Mouse (Mus musculus) left cerebral cortex, postnatal 14 days (tissue): ENCODE results near the gene St6galnac6. TPM values are rescaled to one million over a fixed set of nuclear protein-coding genes. Genes with fewer than 3 reads are reported as not detected.

Experiments
- DNase-seq, 2 experiments: peaks; one replicate each; pipeline ENCODE4 v3.0.0; 2021 to 2022; ENCODE audit warnings: low spot score in 2 of 2, mixed read lengths in 1 of 2
- intact Hi-C: fragments of 180-260 bp; cut with DNase I; formaldehyde crosslinking; loops from one replicate; pipeline ENCODE4 v1.15.1; 2025
- microRNA-seq, 2 experiments: library from miRNA; unstranded; fragments of <30 nt; microRNA quantifications; one replicate each; pipeline ENCODE4 v1.2.0; 2022
- total RNA-seq, 2 experiments: library from RNA; stranded (reverse); gene quantifications; 2 replicates each; pipeline ENCODE4 v1.2.3; 2021

The St6galnac6 gene
- total RNA-seq, 2 experiments from 2014 or later = 110 to 114 TPM

GRCm38 (mm10) chr2:32654743-32655393 is 55.4 kb downstream of the St6galnac6 start:
- no peak for DNase-seq
- intact Hi-C loops = no loop called here

GRCm38 (mm10) chr2:32655394-32655744 is 55.9 kb downstream of the St6galnac6 start:
- intact Hi-C loops = no loop called here
- DNase-seq = no peak

GRCm38 (mm10) chr2:32655826-32656225 is 56.3 kb downstream of the St6galnac6 start:
- intact Hi-C loops = no loop called here
- no peak for DNase-seq

GRCm38 (mm10) chr2:32658873-32659272 is 59.4 kb downstream of the St6galnac6 start:
- no peak for DNase-seq
- intact Hi-C loops = no loop called here

- intact Hi-C loops = no loop called here
- no peak for DNase-seq
Measured at GRCm38 (mm10) chr2:32661509-32662107, 62.1 kb downstream of the St6galnac6 start.

GRCm38 (mm10) chr2:32662291-32662690 is 62.8 kb downstream of the St6galnac6 start:
- no peak for DNase-seq
- intact Hi-C loops = no loop called here

GRCm38 (mm10) chr2:32665345-32665744 is 65.8 kb downstream of the St6galnac6 start:
- intact Hi-C loops = no loop called here
- no peak for DNase-seq

- intact Hi-C loops = no loop called here
- DNase-seq = no peak
Measured at GRCm38 (mm10) chr2:32665853-32666252, 66.3 kb downstream of the St6galnac6 start.

GRCm38 (mm10) chr2:32667775-32668174 is 68.3 kb downstream of the St6galnac6 start:
- DNase-seq = no peak
- intact Hi-C loops = no loop called here

GRCm38 (mm10) chr2:32668176-32668575 is 68.7 kb downstream of the St6galnac6 start:
- intact Hi-C loops = no loop called here

GRCm38 (mm10) chr2:32669876-32670275 is 70.4 kb downstream of the St6galnac6 start:
- no peak for DNase-seq
- intact Hi-C loops = no loop called here

More at GRCm38 (mm10) chr2:32668176-32668575, 68.7 kb downstream of the St6galnac6 start:
- DNase-seq = no peak

Small RNA genes within 50 kb of the gene (microRNA-seq; reads per million reads assigned to microRNA genes)
- gene Mir1954 = 0 reads per million in 2 experiments

Other genes starting within 250 kb of the St6galnac6 start
- gene Ciz1, start 247.4 kb upstream of the St6galnac6 start, total RNA-seq = 10 to 100 TPM; 69.5 to 79.0 TPM
- 1,000 to 10,000 TPM; 1,093 to 1,153 TPM for gene Dnm1, start 246.4 kb upstream of the St6galnac6 start, total RNA-seq
- 100 to 1,000 TPM; 265 to 282 TPM for gene 1110008P14Rik, start 217.8 kb upstream of the St6galnac6 start, total RNA-seq
- gene Lcn2, start 211.5 kb upstream of the St6galnac6 start, total RNA-seq = 1 to 10 TPM; 1.5 to 2.6 TPM
- 10 to 100 TPM; 43.5 to 48.3 TPM for gene Ptges2, start 203.8 kb upstream of the St6galnac6 start, total RNA-seq
- 1 to 10 TPM; 4.0 to 4.1 TPM for gene Naif1, start 149.3 kb upstream of the St6galnac6 start, total RNA-seq
- gene Slc25a25, start 148.3 kb upstream of the St6galnac6 start, total RNA-seq = 10 to 100 TPM; 52.1 to 55.4 TPM
- gene Fam102a, start 64.4 kb upstream of the St6galnac6 start, total RNA-seq = 10 to 100 TPM; 35.2 to 44.4 TPM
- 10 to 100 TPM; 78.7 to 86.3 TPM for gene Dpm2, start 28.9 kb upstream of the St6galnac6 start, total RNA-seq
- 10 to 100 TPM; 12.7 to 14.3 TPM for gene Pip5kl1, start 24.9 kb upstream of the St6galnac6 start, total RNA-seq
- 1 to 10 TPM in 1 of 2 experiments, under 1 TPM in 1; 0.86 to 1.1 TPM for gene 9430097D07Rik, start 24.0 kb upstream of the St6galnac6 start, total RNA-seq
- gene St6galnac4, start 12.6 kb upstream of the St6galnac6 start, total RNA-seq = 10 to 100 TPM; 36.2 to 38.4 TPM
- 100 to 1,000 TPM; 162 to 164 TPM for gene Ak1, start 22.0 kb downstream of the St6galnac6 start, total RNA-seq
- 10 to 100 TPM; 30.7 to 34.5 TPM for gene Eng, start 46.9 kb downstream of the St6galnac6 start, total RNA-seq
- gene Fpgs, start 104.4 kb downstream of the St6galnac6 start, total RNA-seq = 10 to 100 TPM in 1 of 2 experiments, 1 to 10 TPM in 1; 9.5 to 10.1 TPM
- 100 to 1,000 TPM; 100 to 106 TPM for gene Cdk9, start 113.4 kb downstream of the St6galnac6 start, total RNA-seq
- 10 to 100 TPM; 31.1 to 35.6 TPM for gene Sh2d3c, start 121.3 kb downstream of the St6galnac6 start, total RNA-seq
- 1 to 10 TPM; 2.2 to 3.8 TPM for gene 6330409D20Rik, start 141.3 kb downstream of the St6galnac6 start, total RNA-seq
- gene Tor2a, start 157.5 kb downstream of the St6galnac6 start, total RNA-seq = 10 to 100 TPM; 27.6 to 30.4 TPM
- gene Ttc16, start 175.9 kb downstream of the St6galnac6 start, total RNA-seq = under 1 TPM; 0.23 to 0.35 TPM
- gene Ptrh1, start 176.1 kb downstream of the St6galnac6 start, total RNA-seq = 1 to 10 TPM; 6.1 to 7.6 TPM
- under 1 TPM in 1 of 2 experiments, not detected in 1; 0.33 TPM for gene Cfap157, start 184.7 kb downstream of the St6galnac6 start, total RNA-seq
- gene Stxbp1, start 247.5 kb downstream of the St6galnac6 start, total RNA-seq = 1,000 to 10,000 TPM; 1,032 to 1,038 TPM